Comparison of ENCODE assay signal across 23 mouse cellular contexts in the genomic region with DNA sequence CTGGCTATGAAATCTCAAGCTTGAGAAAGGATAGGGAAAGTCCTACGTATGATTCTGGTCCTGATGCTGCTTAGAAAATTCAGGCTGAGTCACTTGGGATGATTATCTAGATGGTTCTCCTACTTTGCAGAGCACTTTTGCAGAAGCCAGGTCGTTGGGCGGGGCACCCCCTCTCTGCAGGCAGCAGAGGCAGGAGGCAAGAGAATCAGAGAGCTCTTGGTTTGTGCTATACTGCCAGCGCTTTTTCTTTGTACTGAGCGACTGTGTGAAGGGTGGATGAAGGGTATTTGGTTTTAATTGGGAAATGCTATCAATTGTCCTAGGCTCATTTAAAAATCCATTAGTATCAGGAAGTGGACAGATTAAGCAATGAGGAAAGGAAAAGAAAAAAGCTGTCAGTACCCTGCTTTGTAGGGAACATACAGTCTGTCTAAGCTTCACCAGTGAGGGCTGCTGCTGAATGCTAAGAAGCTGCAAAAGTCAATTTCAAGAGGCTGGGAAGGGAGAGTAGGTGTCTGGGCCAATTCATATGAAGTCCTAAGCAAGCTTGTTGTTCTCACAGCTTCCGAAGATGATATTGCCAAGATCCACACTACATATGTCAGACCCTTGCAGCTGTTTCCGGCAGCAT. TPM values are rescaled to one million over a fixed set of nuclear protein-coding genes. Genes with fewer than 3 reads are reported as not detected.
DNase-seq lines count a peak whose midpoint lies in the region; ATAC-seq and TF ChIP-seq lines count a peak whose summit lies in the region.
"Had no signal": no experiment of that assay in that cellular context is flagged by ENCODE, and none has a peak within 500 bp of the region (broad histone marks: within the 10 kb centered on the region; RNA-seq: fewer than 3 reads in every experiment).

No protein-coding gene starts in this region.

- no peak for DNase-seq in frontal cortex, postnatal 25 days (ENCODE audit: low spot score in 2 of 2)
- DNase-seq in layer of hippocampus, adult 2 months (ENCODE audit: low spot score in 2 of 2): no peak
- no peak for DNase-seq in layer of hippocampus, postnatal 14 days (ENCODE audit: low spot score in 2 of 2)
- peak; percentile 66 for DNase-seq in right cerebral cortex, adult 18-20 months
- DNase-seq in right cerebral cortex, postnatal 10 days (ENCODE audit: low spot score in 2 of 2): no peak
- DNase-seq in telencephalon, adult 2 months (ENCODE audit: low read depth, low spot score): peak; percentile 29
- DNase-seq in liver: no peak
- DNase-seq: adrenal gland, adult 8-10 months; cerebellum, adult 9-11 months; heart, postnatal 10 days; kidney, adult 18-20 months; kidney, postnatal 10 days had no signal

- peak overlapping the region; percentile 23; the same call in 1 of the 2 replicates for H3K27ac ChIP-seq in layer of hippocampus, adult 2 months
- H3K27ac ChIP-seq: heart, embryonic 10.5 days; limb, embryonic 15.5 days had no signal

- no peak overlapping the region for H3K4me3 ChIP-seq in layer of hippocampus, adult 2 months
- H3K4me3 ChIP-seq: erythroblast, embryonic 14.5 days; heart, embryonic 10.5 days; limb, embryonic 15.5 days; megakaryocyte, embryonic 14.5 days; myocyte had no signal

- TF ChIP-seq CTCF in layer of hippocampus, adult 2 months (conservative IDR thresholded peaks at IDR 0.05): no peak

- ATAC-seq in frontal cortex, adult (ENCODE audit: low TSS enrichment): peak; percentile 70
- ATAC-seq: CD4-positive, CD25-positive, alpha-beta regulatory T cell, adult 4 months; lung, postnatal 0 days; Patski had no signal

RNA-seq across cellular contexts. Expression of a gene that starts 50.8 kb away (rescaled TPM):
- 1 to 10 TPM in 1 of 2 experiments, under 1 TPM in 1; 0.54 to 1.3 TPM for total RNA-seq in layer of hippocampus, adult 2 months (2021)
- total RNA-seq in layer of hippocampus, postnatal 14 days (2021): 1 to 10 TPM; 2.3 to 2.6 TPM
- total RNA-seq: ES-E14; gastrocnemius, adult 18-20 months; heart, postnatal 10 days had no signal

Comparison
In these comparisons a context has a peak if more than half of its experiments do, and no peak if none do; other contexts are left out.
1. DNase-seq: peak in right cerebral cortex, adult 18-20 months (single experiment) and telencephalon, adult 2 months (single experiment); none in frontal cortex, postnatal 25 days (0 of 2), layer of hippocampus, adult 2 months (0 of 2), layer of hippocampus, postnatal 14 days (0 of 2), right cerebral cortex, postnatal 10 days (0 of 2) and liver (single experiment).